Mouse (Mus musculus): ENCODE measurements at regions not wholly inside any gene's neighbourhood (a gene's known extent, or its start where the extent isn't known, plus 50 kb on each side); places are given as distances from the start of the nearest gene placed in this dataset.

- 76% methylated on average over 5 of the region's 5 CpGs for WGBS (ENCODE audit: insufficient replicate concordance)
- ATAC-seq (ENCODE audit: low read depth): no peak
These were observed 113.1 kb upstream of the Med13l start for GRCm38 (mm10) chr5:118447366-118447765.

GRCm38 (mm10) chr5:118448884-118449515 lies 111.5 kb upstream of the Med13l start:
- 0 out of 2 replicates have a peak overlapping the region, but pooled peaks have one; percentile 19 for H3K9ac ChIP-seq
- ATAC-seq (ENCODE audit: low read depth): peak; percentile 47
- no peak overlapping the region for H3K27ac ChIP-seq
- H3K4me3 ChIP-seq (replicated peaks): no peak overlapping the region
- no peak for DNase-seq
- H3K9me3 ChIP-seq (replicated peaks): no peaks in the 10 kb centered on the region
- peaks cover 26% of the 10 kb centered on the region for H3K4me1 ChIP-seq (replicated peaks)
- no peak overlapping the region for H3K4me2 ChIP-seq
- peaks cover 43% of the 10 kb centered on the region for H3K27me3 ChIP-seq
- H3K36me3 ChIP-seq: no peaks in the 10 kb centered on the region
- 34% methylated on average over 4 of the region's 4 CpGs for whole genome bisulfite sequencing (ENCODE audit: insufficient replicate concordance)

More at GRCm38 (mm10) chr5:118447366-118447765, 113.1 kb upstream of the Med13l start:
- H3K4me3 ChIP-seq (replicated peaks): no peak overlapping the region
- H3K9me3 ChIP-seq (replicated peaks): no peaks in the 10 kb centered on the region
- DNase-seq: no peak
- no peak overlapping the region for H3K27ac ChIP-seq
- H3K9ac ChIP-seq: no peak overlapping the region
- H3K36me3 ChIP-seq: no peaks in the 10 kb centered on the region
- H3K27me3 ChIP-seq: peaks cover 44% of the 10 kb centered on the region
- no peak overlapping the region for H3K4me2 ChIP-seq
- peaks cover 23% of the 10 kb centered on the region for H3K4me1 ChIP-seq (replicated peaks)

GRCm38 (mm10) chr5:118449893-118450292 lies 110.6 kb upstream of the Med13l start:
- no peak overlapping the region for H3K27ac ChIP-seq
- H3K4me1 ChIP-seq (replicated peaks): peaks cover 26% of the 10 kb centered on the region
- no peak for DNase-seq
- WGBS (ENCODE audit: insufficient replicate concordance): 66% methylated on average over 4 of the region's 4 CpGs
- ATAC-seq (ENCODE audit: low read depth): no peak
- H3K9ac ChIP-seq: no peak overlapping the region
- H3K4me3 ChIP-seq (replicated peaks): no peak overlapping the region
- H3K27me3 ChIP-seq: peaks cover 38% of the 10 kb centered on the region
- no peaks in the 10 kb centered on the region for H3K9me3 ChIP-seq (replicated peaks)
- H3K4me2 ChIP-seq: no peak overlapping the region
- no peaks in the 10 kb centered on the region for H3K36me3 ChIP-seq

- WGBS (ENCODE audit: insufficient replicate concordance): 80% methylated on average over 2 of the region's 2 CpGs
- H3K4me2 ChIP-seq: no peak overlapping the region
- ATAC-seq (ENCODE audit: low read depth) (peak; percentile 68), DNase-seq (no peak)
- no peak overlapping the region for H3K27ac ChIP-seq
- H3K36me3 ChIP-seq: no peaks in the 10 kb centered on the region
- peaks cover 36% of the 10 kb centered on the region for H3K27me3 ChIP-seq
- H3K4me3 ChIP-seq (replicated peaks): no peak overlapping the region
- peak overlapping the region; percentile 18; the same call in 1 of the 2 replicates for H3K9ac ChIP-seq
- H3K4me1 ChIP-seq (replicated peaks): peaks cover 26% of the 10 kb centered on the region
- H3K9me3 ChIP-seq (replicated peaks): no peaks in the 10 kb centered on the region
These were observed 108.4 kb upstream of the Med13l start for GRCm38 (mm10) chr5:118452052-118452451.

GRCm38 (mm10) chr5:118454096-118454495 lies 106.4 kb upstream of the Med13l start:
- Histone ChIP-seq H3K36me3 (no peaks in the 10 kb centered on the region), H3K4me1 (replicated peaks) (peaks cover 24% of the 10 kb centered on the region), H3K4me2 (no peak overlapping the region), H3K27me3 (peaks cover 43% of the 10 kb centered on the region), H3K4me3 (replicated peaks) (no peak overlapping the region), H3K27ac (no peak overlapping the region), H3K9me3 (replicated peaks) (no peaks in the 10 kb centered on the region), H3K9ac (no peak overlapping the region)
- DNase-seq: no peak
- ATAC-seq (ENCODE audit: low read depth): no peak
- WGBS (ENCODE audit: insufficient replicate concordance): 95% methylated on average over 1 of the region's 1 CpGs

GRCm38 (mm10) chr5:118458727-118459390 lies 101.6 kb upstream of the Med13l start:
- DNase-seq (no peak), ATAC-seq (ENCODE audit: low read depth) (peak; percentile 70)
- peaks cover 84% of the 10 kb centered on the region for H3K27me3 ChIP-seq
- peak overlapping the region; percentile 39 for H3K9ac ChIP-seq
- H3K4me1 ChIP-seq (replicated peaks): peaks cover 12% of the 10 kb centered on the region
- H3K27ac ChIP-seq: no peak overlapping the region
- 6% methylated on average over 16 of the region's 16 CpGs for WGBS (ENCODE audit: insufficient replicate concordance)
- H3K36me3 ChIP-seq: no peaks in the 10 kb centered on the region
- peak overlapping the region; percentile 34 for H3K4me3 ChIP-seq (replicated peaks)
- H3K4me2 ChIP-seq: peak overlapping the region; percentile 59
- H3K9me3 ChIP-seq (replicated peaks): no peaks in the 10 kb centered on the region

GRCm38 (mm10) chr5:118459391-118459792 lies 101.1 kb upstream of the Med13l start:
- Histone ChIP-seq H3K27ac (no peak overlapping the region), H3K36me3 (no peaks in the 10 kb centered on the region), H3K27me3 (peaks cover 86% of the 10 kb centered on the region), H3K9me3 (replicated peaks) (no peaks in the 10 kb centered on the region), H3K9ac (peak overlapping the region; percentile 39), H3K4me1 (replicated peaks) (peaks cover 18% of the 10 kb centered on the region), H3K4me2 (peak overlapping the region; percentile 59), H3K4me3 (replicated peaks) (peak overlapping the region; percentile 34)
- no peak for ATAC-seq (ENCODE audit: low read depth)
- DNase-seq: no peak
- 5% methylated on average over 12 of the region's 12 CpGs for WGBS (ENCODE audit: insufficient replicate concordance)

- H3K36me3 ChIP-seq: no peaks in the 10 kb centered on the region
- no peak overlapping the region for H3K4me2 ChIP-seq
- ATAC-seq (ENCODE audit: low read depth) (no peak), DNase-seq (no peak)
- H3K9ac ChIP-seq: no peak overlapping the region
- WGBS (ENCODE audit: insufficient replicate concordance): 66% methylated on average over 4 of the region's 4 CpGs
- no peak overlapping the region for H3K27ac ChIP-seq
- peaks cover 75% of the 10 kb centered on the region for H3K27me3 ChIP-seq
- H3K4me3 ChIP-seq (replicated peaks): no peak overlapping the region
- peaks cover 42% of the 10 kb centered on the region for H3K4me1 ChIP-seq (replicated peaks)
- no peaks in the 10 kb centered on the region for H3K9me3 ChIP-seq (replicated peaks)
These were observed 98.5 kb upstream of the Med13l start for GRCm38 (mm10) chr5:118461967-118462366.

- Histone ChIP-seq H3K4me1 (replicated peaks) (peaks cover 44% of the 10 kb centered on the region), H3K36me3 (no peaks in the 10 kb centered on the region), H3K27me3 (peaks cover 48% of the 10 kb centered on the region), H3K4me3 (replicated peaks) (peak overlapping the region; percentile 55), H3K27ac (peak overlapping the region; percentile 77), H3K9ac (peak overlapping the region; percentile 74), H3K9me3 (replicated peaks) (no peaks in the 10 kb centered on the region), H3K4me2 (peak overlapping the region; percentile 90)
- ATAC-seq (ENCODE audit: low read depth) (peak; percentile 85), DNase-seq (no peak)
- WGBS (ENCODE audit: insufficient replicate concordance): 4% methylated on average over 22 of the region's 22 CpGs
These were observed 95.3 kb upstream of the Med13l start for GRCm38 (mm10) chr5:118464931-118465801.

- peak overlapping the region; percentile 90 for H3K4me2 ChIP-seq
- H3K27ac ChIP-seq: peak overlapping the region; percentile 77
- H3K36me3 ChIP-seq: no peaks in the 10 kb centered on the region
- no peaks in the 10 kb centered on the region for H3K9me3 ChIP-seq (replicated peaks)
- peak overlapping the region; percentile 55 for H3K4me3 ChIP-seq (replicated peaks)
- H3K9ac ChIP-seq: peak overlapping the region; percentile 74
- DNase-seq (no peak), ATAC-seq (ENCODE audit: low read depth) (peak; percentile 51)
- H3K27me3 ChIP-seq: peaks cover 38% of the 10 kb centered on the region
- 8% methylated on average over 10 of the region's 10 CpGs for WGBS (ENCODE audit: insufficient replicate concordance)
- H3K4me1 ChIP-seq (replicated peaks): peaks cover 48% of the 10 kb centered on the region
These were observed 94.3 kb upstream of the Med13l start for GRCm38 (mm10) chr5:118465991-118466750.

All from liver, embryonic 13.5 days (tissue).